Mouse (Mus musculus) layer of hippocampus, adult 18-20 months (tissue): ENCODE measurements at regions not wholly inside any gene's neighbourhood (a gene's known extent, or its start where the extent isn't known, plus 50 kb on each side); places are given as distances from the start of the nearest gene placed in this dataset.
A peak's percentile ranks its signal among the peaks of the same experiment; 100 is the strongest.

Source experiments
- DNase-seq, 2 experiments: peaks; one replicate each; pipeline ENCODE4 v3.0.0; 2022; ENCODE audit warnings: low spot score in 2 of 2

- DNase-seq, result no peak
Measured at GRCm38 (mm10) chr9:118204456-118204855, 54.5 kb upstream of the Cmc1 start.

GRCm38 (mm10) chr9:118206483-118206882 is 56.5 kb upstream of the Cmc1 start:
- no peak for DNase-seq

GRCm38 (mm10) chr9:118219696-118220095 is 69.7 kb upstream of the Cmc1 start:
- no peak for DNase-seq

GRCm38 (mm10) chr9:118221186-118221585 is 71.2 kb upstream of the Cmc1 start:
- no peak for DNase-seq

- DNase-seq, result no peak
Measured at GRCm38 (mm10) chr9:118227401-118228061, 77.6 kb upstream of the Cmc1 start.

GRCm38 (mm10) chr9:118228691-118229427 is 78.9 kb upstream of the Cmc1 start:
- no peak for DNase-seq

- peak; percentile 65 to 68 for DNase-seq
Measured at GRCm38 (mm10) chr9:118240711-118241110, 90.7 kb upstream of the Cmc1 start.

GRCm38 (mm10) chr9:118246820-118247628 is 97.0 kb upstream of the Cmc1 start:
- DNase-seq, result no peak

GRCm38 (mm10) chr9:118253829-118254228 is 103.9 kb upstream of the Cmc1 start:
- no peak for DNase-seq

- DNase-seq, result no peak
Measured at GRCm38 (mm10) chr9:118255200-118255733, 105.3 kb upstream of the Cmc1 start.

GRCm38 (mm10) chr9:118255751-118256266 is 105.8 kb upstream of the Cmc1 start:
- DNase-seq, result no peak

- no peak for DNase-seq
Measured at GRCm38 (mm10) chr9:118266298-118266697, 116.3 kb upstream of the Cmc1 start.

- DNase-seq, result no peak
Measured at GRCm38 (mm10) chr9:118271681-118272080, 121.7 kb upstream of the Cmc1 start.

- DNase-seq, result no peak
Measured at GRCm38 (mm10) chr9:118272713-118273407, 122.9 kb upstream of the Cmc1 start.

GRCm38 (mm10) chr9:118285481-118285880 is 135.5 kb upstream of the Cmc1 start:
- DNase-seq, result no peak

GRCm38 (mm10) chr9:118287606-118288005 is 137.6 kb upstream of the Cmc1 start:
- no peak for DNase-seq

- no peak for DNase-seq
Measured at GRCm38 (mm10) chr9:118292836-118293235, 142.9 kb upstream of the Cmc1 start.

GRCm38 (mm10) chr9:118294011-118294410 is 144.0 kb upstream of the Cmc1 start:
- DNase-seq, result no peak

- DNase-seq, result no peak
Measured at GRCm38 (mm10) chr9:118302785-118303384, 152.9 kb upstream of the Cmc1 start.

GRCm38 (mm10) chr9:118318357-118319140 is 159.5 kb upstream of the Eomes start:
- DNase-seq, result no peak
